Mouse (Mus musculus): ENCODE measurements around the gene Mettl1. TPM values are rescaled to one million over a fixed set of nuclear protein-coding genes. Genes with fewer than 3 reads are reported as not detected.
"Not testable (repeated sequence)": the region's sequence is repeated elsewhere in the genome, so short reads cannot be mapped to it uniquely, and the experiment has no call there.

Gene Mettl1
- total RNA-seq, 2 experiments from 2014 or later: 12.0 to 12.6 TPM

- DNase-seq: no peak
Observed at GRCm38 (mm10) chr10:127047954-127048353, 6.7 kb downstream of the Mettl1 start, which contains the start of gene Cyp27b1. Gene Cyp27b1 (plus strand): TSS chr10:127048250.

- DNase-seq: no peak
Observed at GRCm38 (mm10) chr10:127048608-127049394, 7.6 kb downstream of the Mettl1 start.

- DNase-seq: no peak
Observed at GRCm38 (mm10) chr10:127049395-127050118, 8.3 kb downstream of the Mettl1 start.

- DNase-seq: no peak
Observed at GRCm38 (mm10) chr10:127050119-127050474, 8.9 kb downstream of the Mettl1 start.

- DNase-seq: no peak
Observed at GRCm38 (mm10) chr10:127054646-127055045, 13.4 kb downstream of the Mettl1 start.

GRCm38 (mm10) chr10:127055406-127055805, 14.2 kb downstream of the Mettl1 start:
- DNase-seq: no peak

- DNase-seq: no peak
Observed at GRCm38 (mm10) chr10:127056490-127056889, 15.3 kb downstream of the Mettl1 start.

GRCm38 (mm10) chr10:127058161-127058560, 16.9 kb downstream of the Mettl1 start:
- peak; percentile 74 to 80 for DNase-seq

- no peak for DNase-seq
Observed at GRCm38 (mm10) chr10:127058708-127059107, 17.5 kb downstream of the Mettl1 start.

GRCm38 (mm10) chr10:127059174-127059967, 18.2 kb downstream of the Mettl1 start:
- no peak for DNase-seq

GRCm38 (mm10) chr10:127059968-127060916, 19.0 kb downstream of the Mettl1 start, which contains the start of gene March9:
Gene March9 (minus strand): TSS chr10:127060184.
- DNase-seq: peak; percentile 73 to 78

- DNase-seq: no peak
Observed at GRCm38 (mm10) chr10:127061085-127061484, 19.9 kb downstream of the Mettl1 start.

- DNase-seq: no peak
Observed at GRCm38 (mm10) chr10:127061513-127061912, 20.3 kb downstream of the Mettl1 start.

- not testable (repeated sequence) for DNase-seq
Observed at GRCm38 (mm10) chr10:127062101-127062500, 20.9 kb downstream of the Mettl1 start.

GRCm38 (mm10) chr10:127062503-127062902, 21.3 kb downstream of the Mettl1 start:
- DNase-seq: no peak

GRCm38 (mm10) chr10:127063239-127063872, 22.1 kb downstream of the Mettl1 start, which contains the start of gene Cdk4:
Gene Cdk4 (plus strand): TSS chr10:127063534.
- peak; percentile 99 for DNase-seq

GRCm38 (mm10) chr10:127063913-127064870, 23.0 kb downstream of the Mettl1 start:
- DNase-seq: no peak

GRCm38 (mm10) chr10:127065981-127066380, 24.8 kb downstream of the Mettl1 start:
- DNase-seq: no peak

GRCm38 (mm10) chr10:127066519-127067018, 25.4 kb downstream of the Mettl1 start:
- no peak for DNase-seq

All from layer of hippocampus, postnatal 36 days (tissue).